ENCODE assay signal across 8 mouse cellular contexts in genomic region chr1:119025647-119026358, GRCm38 (mm10). TPM values are rescaled to one million over a fixed set of nuclear protein-coding genes. Genes with fewer than 3 reads are reported as not detected.
DNase-seq lines count a peak whose midpoint lies in the region; ATAC-seq and TF ChIP-seq lines count a peak whose summit lies in the region.
"Had no signal": no experiment of that assay in that cellular context is flagged by ENCODE, and none has a peak within 500 bp of the region (broad histone marks: within the 10 kb centered on the region; RNA-seq: fewer than 3 reads in every experiment).

No protein-coding gene starts in this region.

- no peak for TF ChIP-seq POLR2A in cerebellum, adult 2 months (IDR thresholded peaks at IDR 0.05; ENCODE audit: borderline replicate concordance, insufficient read depth, low read length)

- WGBS in embryonic facial prominence, embryonic 10.5 days: 34% methylated on average over 8 of the region's 8 CpGs
- 20% methylated on average over 8 of the region's 8 CpGs for WGBS in lung, postnatal 0 days
- 36% methylated on average over 8 of the region's 8 CpGs for whole genome bisulfite sequencing in cerebellum, adult 2 months

- intact Hi-C loops in heart, postnatal 25 days (cut with DNase I): no loop called here

- ATAC-seq in lung, postnatal 0 days: peak; percentile 83
- ATAC-seq: Patski had no signal

- H3K4me2 ChIP-seq in lung, postnatal 0 days (replicated peaks; ENCODE audit: low read depth, low read length): no peak overlapping the region

- no peaks in the 10 kb centered on the region for H3K27me3 ChIP-seq in embryonic facial prominence, embryonic 10.5 days (replicated peaks; ENCODE audit: low read depth, poor library complexity, severe bottlenecking)
- H3K27me3 ChIP-seq in lung, postnatal 0 days (replicated peaks; ENCODE audit: insufficient read depth, low read length): no peaks in the 10 kb centered on the region
- H3K27me3 ChIP-seq in cerebellum, adult 2 months (ENCODE audit: control insufficient read depth, insufficient read depth, low read length): no peaks in the 10 kb centered on the region; the same call in 1 of the 2 replicates
- H3K27me3 ChIP-seq: Patski had no signal

- peak; percentile 64 for DNase-seq in embryo, embryonic 10 days (ENCODE audit: low spot score)
- DNase-seq in embryonic facial prominence, embryonic 10.5 days (ENCODE audit: low spot score): peak; percentile 37
- DNase-seq in heart, postnatal 25 days (ENCODE audit: low spot score): peak; percentile 70
- peak; percentile 75 for DNase-seq in lung, postnatal 0 days (ENCODE audit: low spot score)
- DNase-seq in cerebellum, adult 2 months: no peak
- no peak for DNase-seq in layer of hippocampus, postnatal 14 days (ENCODE audit: low spot score in 2 of 2)
- no peak for DNase-seq in adrenal gland, postnatal 4 days (ENCODE audit: low spot score in 2 of 2)

- H3K9ac ChIP-seq in lung, postnatal 0 days (replicated peaks; ENCODE audit: low read depth): no peak overlapping the region

- peaks cover 43% of the 10 kb centered on the region for H3K4me1 ChIP-seq in embryonic facial prominence, embryonic 10.5 days
- H3K4me1 ChIP-seq in lung, postnatal 0 days (ENCODE audit: insufficient read depth, low read depth, low read length): no peaks in the 10 kb centered on the region; the same call in 1 of the 2 replicates
- H3K4me1 ChIP-seq in cerebellum, adult 2 months (ENCODE audit: control insufficient read depth, insufficient read depth, low read length): no peaks in the 10 kb centered on the region

- no peak for TF ChIP-seq CTCF in lung, postnatal 0 days (IDR thresholded peaks at IDR 0.05)
- no peak for TF ChIP-seq CTCF in cerebellum, adult 2 months (IDR thresholded peaks at IDR 0.05; ENCODE audit: borderline replicate concordance, insufficient read depth, low read depth, low read length)

- H3K4me3 ChIP-seq in embryonic facial prominence, embryonic 10.5 days: no peak overlapping the region
- H3K4me3 ChIP-seq in lung, postnatal 0 days (ENCODE audit: low read depth, low read length): no peak overlapping the region
- no peak overlapping the region for H3K4me3 ChIP-seq in cerebellum, adult 2 months (replicated peaks; ENCODE audit: insufficient read depth, low read depth, low read length)

- H3K36me3 ChIP-seq in embryonic facial prominence, embryonic 10.5 days (replicated peaks): peaks cover 66% of the 10 kb centered on the region
- H3K36me3 ChIP-seq in lung, postnatal 0 days (ENCODE audit: insufficient read depth, low read length): no peaks in the 10 kb centered on the region

- no peaks in the 10 kb centered on the region for H3K9me3 ChIP-seq in embryonic facial prominence, embryonic 10.5 days
- no peaks in the 10 kb centered on the region for H3K9me3 ChIP-seq in lung, postnatal 0 days (ENCODE audit: low read length)

- peak; percentile 20; the same call in 1 of the 2 replicates for TF ChIP-seq EP300 in lung, postnatal 0 days (IDR thresholded peaks at IDR 0.05)

- no peak overlapping the region for H3K27ac ChIP-seq in embryonic facial prominence, embryonic 10.5 days (replicated peaks)
- peak overlapping the region; percentile 52; the same call in 1 of the 2 replicates for H3K27ac ChIP-seq in lung, postnatal 0 days (ENCODE audit: low read length)
- no peak overlapping the region for H3K27ac ChIP-seq in cerebellum, adult 2 months (ENCODE audit: insufficient read depth, low read length)

RNA-seq across cellular contexts. Expression of gene Gli2, which starts 27.6 kb away (rescaled TPM):
- 14.1 and 15.0 TPM in 2 replicates for polyA plus RNA-seq in embryonic facial prominence, embryonic 10.5 days (2016; fragmentation: Nextera tagmentation; extraction: Ambion mirVana)
- total RNA-seq in heart, postnatal 25 days (2021): 1 to 10 TPM; 1.3 to 1.9 TPM
- 1.9 and 2.7 TPM in 2 replicates for polyA plus RNA-seq in lung, postnatal 0 days (2015; fragmentation: Nextera tagmentation; extraction: Ambion mirVana)
- 2.4 and 2.7 TPM in 2 replicates for polyA plus RNA-seq in cerebellum, adult 2 months (2012; rRNA removed)
- total RNA-seq in layer of hippocampus, postnatal 14 days (2021): 1 to 10 TPM; 4.2 to 4.5 TPM
- total RNA-seq in adrenal gland, postnatal 4 days (2021): 1 to 10 TPM; 3.9 to 4.3 TPM

Comparison
In these comparisons a context has a peak if more than half of its experiments do, and no peak if none do; other contexts are left out.
1. DNase-seq: peak in embryo, embryonic 10 days (single experiment), embryonic facial prominence, embryonic 10.5 days (single experiment), heart, postnatal 25 days (single experiment) and lung, postnatal 0 days (single experiment); none in cerebellum, adult 2 months (0 of 2), layer of hippocampus, postnatal 14 days (0 of 2) and adrenal gland, postnatal 4 days (0 of 2).